Mouse (Mus musculus): ENCODE data around the gene Cd180.

Gene Cd180

GRCm38 (mm10) chr13:102774786-102775201 lies 81.4 kb downstream of the Cd180 start:
- in situ Hi-C loops (cut with MboI, MseI): no loop called here

DNA sequence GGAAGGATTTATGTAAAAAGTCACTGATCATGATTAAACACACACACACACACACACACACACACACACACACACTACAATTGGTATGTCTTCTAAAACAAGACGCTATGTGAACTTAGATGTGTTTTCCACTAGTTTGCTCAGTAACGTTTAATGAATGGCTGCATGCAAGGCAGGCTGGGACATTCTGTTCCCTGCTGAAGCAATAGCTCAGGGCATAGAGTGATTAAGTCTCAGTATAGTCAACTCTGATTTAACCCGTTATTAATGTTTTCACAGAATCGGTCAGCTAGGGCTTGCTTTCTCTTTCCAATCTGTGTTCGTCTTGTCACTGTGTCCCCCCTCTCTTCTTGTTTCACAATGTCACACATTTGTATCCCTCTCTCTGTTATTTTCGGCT lies 82.1 kb downstream of the Cd180 start:
- in situ Hi-C loops (cut with MboI, MseI): no loop called here

DNA sequence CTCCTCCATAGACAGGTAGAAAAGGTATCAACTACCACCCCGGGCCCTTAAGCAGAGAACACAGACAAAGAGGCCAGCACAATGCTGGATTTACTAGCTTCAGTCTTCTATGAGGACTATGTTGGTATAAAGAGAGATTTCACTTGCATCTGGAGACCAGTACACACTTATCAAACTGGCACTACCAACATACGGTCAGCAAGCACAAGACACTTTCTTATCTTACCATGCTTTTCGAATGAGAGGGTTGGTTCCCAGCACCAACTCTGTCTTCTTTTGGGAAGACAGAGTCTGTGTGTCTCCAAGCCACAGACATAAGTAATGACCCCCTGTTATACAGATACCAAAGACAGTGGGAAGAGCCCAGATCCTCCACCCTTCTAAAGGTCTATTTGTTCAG lies 85.5 kb downstream of the Cd180 start:
- in situ Hi-C loops (cut with MboI, MseI): no loop called here

GRCm38 (mm10) chr13:102779275-102779674 lies 85.9 kb downstream of the Cd180 start:
- in situ Hi-C loops (cut with MboI, MseI): no loop called here

GRCm38 (mm10) chr13:102783531-102784310 lies 90.4 kb downstream of the Cd180 start:
- in situ Hi-C loops (cut with MboI, MseI): no loop called here

GRCm38 (mm10) chr13:102786666-102787230 lies 93.4 kb downstream of the Cd180 start:
- in situ Hi-C loops (cut with MboI, MseI): no loop called here

All from T-helper 1 cell (primary cell).